Mouse (Mus musculus): ENCODE data around the gene Lxn.

The Lxn gene

DNA sequence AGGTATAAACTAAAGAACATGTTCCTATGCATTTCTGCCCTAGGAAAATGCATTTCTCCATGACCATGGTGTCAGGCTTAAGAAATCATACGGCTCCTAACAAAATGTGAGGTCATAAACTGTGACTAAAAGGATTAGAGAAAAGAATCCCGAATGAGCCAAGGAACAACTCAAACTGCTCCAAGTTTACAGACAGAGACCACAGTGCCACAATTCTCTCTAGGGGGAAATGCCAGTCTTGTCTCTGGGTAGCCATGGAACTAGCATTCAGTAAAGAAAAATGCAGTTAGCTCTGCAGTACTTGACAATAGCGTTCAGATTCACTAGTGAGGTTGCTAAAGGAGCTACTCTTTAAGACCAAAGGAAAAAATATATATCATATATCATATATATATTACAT is 3.8 kb downstream of the Lxn start:
- no peak for DNase-seq

DNA sequence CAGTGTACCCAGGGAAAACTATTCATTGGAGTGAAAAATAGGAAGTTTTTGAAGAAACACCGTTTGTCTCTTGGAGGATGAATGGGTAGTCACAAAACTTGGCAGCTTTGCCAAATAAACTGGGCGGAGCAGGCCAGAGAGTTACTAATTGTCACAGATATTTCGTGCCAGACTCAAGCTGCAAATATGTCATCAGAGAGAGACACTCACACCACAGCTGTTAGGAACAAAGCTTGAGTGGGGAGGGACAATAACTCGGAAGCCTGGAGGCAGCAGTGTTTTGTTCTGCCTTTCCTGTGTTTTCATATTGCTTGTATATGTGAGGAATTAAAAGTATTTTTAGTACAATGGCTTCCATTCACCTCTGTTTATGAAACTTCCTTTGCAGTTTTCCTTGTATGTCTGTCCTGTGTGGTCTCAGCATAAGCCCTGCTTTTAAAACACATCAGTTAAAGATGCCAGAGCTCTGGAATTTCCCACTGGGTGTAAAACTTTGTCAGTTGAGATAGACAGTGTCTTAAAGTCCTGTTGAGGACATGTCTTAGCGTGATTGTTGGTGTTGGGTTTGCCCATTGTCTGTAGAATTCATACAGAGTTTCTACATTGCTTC is 13.0 kb downstream of the Lxn start:
- peak; percentile 77 for DNase-seq

DNA sequence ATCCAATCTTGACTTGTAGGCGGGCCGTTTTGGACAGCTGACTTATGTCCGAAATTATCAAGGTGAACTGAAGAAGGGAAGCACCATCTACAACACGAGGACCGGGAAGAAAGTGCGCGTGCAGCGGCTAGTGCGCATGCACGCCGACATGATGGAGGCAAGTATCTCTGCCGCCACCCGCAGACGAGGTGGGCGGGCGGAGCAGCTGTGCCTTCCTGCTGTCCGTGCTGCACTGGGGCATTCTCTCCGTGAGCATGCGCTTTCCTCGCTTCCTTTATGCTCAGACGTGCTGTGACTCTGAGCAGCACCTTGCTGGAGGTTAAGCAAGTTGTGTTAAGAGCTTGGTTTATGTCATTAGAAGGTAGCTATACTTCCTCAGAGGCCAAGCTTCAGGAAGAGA is 14.1 kb downstream of the Lxn start:
- DNase-seq: peak; percentile 42

DNA sequence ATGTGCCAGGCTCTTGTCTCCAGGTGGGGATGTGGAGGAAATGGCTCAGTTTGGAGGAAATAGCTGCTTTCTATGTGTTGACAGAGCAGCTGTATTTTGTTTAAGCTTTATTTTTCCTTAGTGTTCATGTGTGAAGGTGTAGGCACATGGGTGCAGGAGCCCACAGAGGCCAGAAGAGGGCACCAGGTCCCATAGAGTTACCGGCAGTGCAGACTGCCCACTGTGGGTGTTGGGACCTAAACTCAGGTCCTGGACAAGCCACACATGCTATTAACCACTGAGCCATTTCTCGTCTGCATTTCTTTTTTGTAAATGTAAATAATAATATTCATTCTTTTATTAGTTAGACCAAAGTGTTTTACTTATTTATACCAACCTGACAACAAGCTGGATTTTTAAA is 16.6 kb downstream of the Lxn start:
- peak; percentile 8 for DNase-seq

DNA sequence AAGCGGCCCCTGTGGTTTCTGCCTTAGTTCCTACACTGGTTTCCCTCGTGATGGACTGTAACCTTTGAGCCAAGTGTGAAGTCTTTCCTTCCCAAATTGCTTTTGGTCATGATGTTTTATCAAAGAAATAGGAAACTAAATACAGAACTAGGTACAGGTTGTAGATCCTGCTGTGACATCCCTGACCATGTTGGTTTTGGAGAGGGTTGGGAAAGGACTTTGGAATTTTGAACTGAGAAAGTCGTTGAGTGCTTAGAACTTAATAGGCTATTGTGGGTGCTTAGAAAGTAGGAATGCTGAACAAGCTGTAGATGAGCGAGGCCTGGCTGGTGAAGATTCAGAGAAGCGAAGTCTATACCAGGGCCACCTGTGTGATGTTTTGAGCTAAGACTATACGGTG is 29.7 kb downstream of the Lxn start:
- no peak for DNase-seq

DNA sequence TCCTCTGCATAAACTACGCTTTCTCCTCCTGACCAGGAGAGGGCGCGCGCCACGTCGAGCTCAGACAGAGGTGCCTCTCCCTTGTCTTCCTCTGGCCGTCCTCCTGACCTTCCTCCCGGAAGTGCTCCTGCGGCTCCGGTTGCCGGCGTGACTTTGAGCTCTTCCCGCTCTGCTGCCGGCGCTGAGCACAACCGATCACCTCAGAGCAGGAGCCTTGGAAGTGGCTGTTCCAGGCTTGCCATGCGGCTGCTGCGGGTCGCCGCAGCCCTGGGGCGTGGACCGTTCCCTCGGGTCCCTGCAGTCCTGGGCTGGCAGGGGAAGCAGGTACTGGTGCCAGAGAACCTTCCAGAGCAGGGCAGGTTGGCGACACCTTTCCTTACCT is 33.7 kb downstream of the Lxn start, which contains the start of gene Gfm1:
Gene Gfm1 (plus strand): TSS at position 98 of the 382 bp plus-strand sequence.
- peak; percentile 92 for DNase-seq

DNA sequence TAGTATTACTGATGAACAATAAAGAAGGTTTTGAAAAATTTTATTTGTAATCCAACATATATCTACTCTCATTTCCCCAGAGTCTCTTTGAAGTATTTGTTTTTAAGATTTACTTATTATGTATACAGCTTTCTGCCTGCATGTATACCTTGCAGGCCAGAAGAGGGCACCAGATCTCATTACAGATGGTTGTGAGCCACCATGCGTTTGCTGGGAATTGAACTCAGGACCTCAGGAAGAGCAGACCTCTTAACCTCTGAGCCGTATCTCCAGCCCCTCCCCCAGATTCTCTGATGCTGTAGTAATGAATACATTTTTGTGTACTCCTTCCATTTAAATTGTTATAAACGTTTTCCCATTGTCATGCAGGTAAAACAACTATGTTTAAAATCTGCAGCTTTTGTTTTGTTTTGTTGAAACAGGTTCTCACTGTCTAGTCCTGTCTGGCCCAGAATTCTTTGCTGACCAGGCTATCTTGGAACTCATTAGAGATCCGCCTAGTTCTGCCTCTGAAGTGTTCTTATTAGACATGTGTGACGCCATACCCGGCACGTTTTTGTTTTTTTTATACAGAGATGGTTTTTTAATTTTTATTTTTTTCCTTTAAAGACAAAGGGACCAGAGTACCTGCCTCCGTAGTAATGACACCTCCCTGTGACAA is 34.3 kb downstream of the Lxn start:
- DNase-seq: no peak
